Mouse (Mus musculus) hindbrain, embryonic 11.5 days (tissue): ENCODE results near the gene Rnf111. TPM values are rescaled to one million over a fixed set of nuclear protein-coding genes. Genes with fewer than 3 reads are reported as not detected.
"Not testable (repeated sequence)": the region's sequence is repeated elsewhere in the genome, so short reads cannot be mapped to it uniquely, and the experiment has no call there.

Experiments
- ATAC-seq: fragments of 200-750 bp; cut with Nextera tagmentation; 2 replicates; pipeline ENCODE4 v1.8.0; 2017; ENCODE audit warnings: mild to moderate bottlenecking, moderate TSS enrichment, moderate library complexity; ENCODE audit not compliant: low FRiP score
- DNase-seq: peaks from one replicate; pipeline ENCODE4 v3.0.0-alpha.2; 2015; ENCODE audit warnings: low spot score
- H3K27ac ChIP-seq: fragments of 300-500 bp; sonication (generic); 2 replicates; pipeline ENCODE4 v1.5.1; 2014; ENCODE audit warnings: mild to moderate bottlenecking, low read depth, low read length
- H3K27me3 ChIP-seq: fragments of 300-500 bp; sonication (generic); 2 replicates; pipeline ENCODE4 v1.6.1; 2014; ENCODE audit warnings: mild to moderate bottlenecking, low read length, moderate library complexity, mixed read lengths; ENCODE audit not compliant: control insufficient read depth, insufficient read depth
- H3K36me3 ChIP-seq: fragments of 300-500 bp; sonication (generic); 2 replicates; pipeline ENCODE4 v1.6.1; 2014; ENCODE audit warnings: mild to moderate bottlenecking, low read length, moderate library complexity, mixed read lengths; ENCODE audit not compliant: control insufficient read depth, insufficient read depth
- H3K4me1 ChIP-seq: fragments of 300-500 bp; sonication (generic); replicated peaks from 2 replicates; pipeline ENCODE4 v1.6.1; 2014; ENCODE audit warnings: low read length, mixed read lengths; ENCODE audit not compliant: control insufficient read depth, insufficient read depth
- H3K4me2 ChIP-seq: fragments of 300-500 bp; sonication (generic); replicated peaks from 2 replicates; pipeline ENCODE4 v1.6.1; 2014; ENCODE audit warnings: mild to moderate bottlenecking, low read depth, low read length
- H3K4me3 ChIP-seq: fragments of 300-500 bp; sonication (generic); 2 replicates; pipeline ENCODE4 v1.5.1; 2014; ENCODE audit warnings: low read depth, low read length
- H3K9ac ChIP-seq: fragments of 300-500 bp; sonication (generic); 2 replicates; pipeline ENCODE4 v1.6.1; 2014; ENCODE audit warnings: low read depth, low read length
- H3K9me3 ChIP-seq: fragments of 300-500 bp; sonication (generic); 2 replicates; pipeline ENCODE4 v1.6.1; 2016; ENCODE audit warnings: low read length; ENCODE audit not compliant: control insufficient read depth
- WGBS: fragments of 180-500 bp; shearing (Covaris S2); extraction: QIAGEN DNeasy Blood & Tissue Kit; methylation state at CpG from one replicate; pipeline ENCODE4 v1.1.7; 2014; 5-methylcytosine and 5-hydroxymethylcytosine counted together
- polyA plus RNA-seq: library from polyadenylated mRNA; unstranded; fragments of >200 nt; fragmentation: Nextera tagmentation; extraction: Ambion mirVana; gene quantifications from 2 replicates; pipeline ENCODE4 v1.2.1, GENCODE M21; 2014

Gene Rnf111
- polyA plus RNA-seq, 1 experiment from 2014 or later, result 40.0 TPM

GRCm38 (mm10) chr9:70485840-70486239, 17.7 kb downstream of the Rnf111 start:
- H3K27me3 ChIP-seq, result no peaks in the 10 kb centered on the region
- H3K9ac ChIP-seq, result no peak overlapping the region
- H3K9me3 ChIP-seq, result no peaks in the 10 kb centered on the region
- DNase-seq, result no peak
- H3K36me3 ChIP-seq, result no peaks in the 10 kb centered on the region
- 100% methylated on average over 1 of the region's 1 CpGs for WGBS
- no peak overlapping the region for H3K4me3 ChIP-seq
- H3K27ac ChIP-seq, result no peak overlapping the region
- no peaks in the 10 kb centered on the region for H3K4me1 ChIP-seq
- ATAC-seq, result no peak
- H3K4me2 ChIP-seq, result no peak overlapping the region

GRCm38 (mm10) chr9:70483495-70483894, 20.0 kb downstream of the Rnf111 start:
- H3K4me3 ChIP-seq, result no peak overlapping the region
- H3K9me3 ChIP-seq, result no peaks in the 10 kb centered on the region
- no peaks in the 10 kb centered on the region for H3K36me3 ChIP-seq
- no peak overlapping the region for H3K27ac ChIP-seq
- no peaks in the 10 kb centered on the region for H3K4me1 ChIP-seq
- no peak overlapping the region for H3K4me2 ChIP-seq
- ATAC-seq, result no peak
- H3K27me3 ChIP-seq, result no peaks in the 10 kb centered on the region
- no peak overlapping the region for H3K9ac ChIP-seq
- 88% methylated on average over 5 of the region's 5 CpGs for WGBS
- DNase-seq, result no peak

DNA sequence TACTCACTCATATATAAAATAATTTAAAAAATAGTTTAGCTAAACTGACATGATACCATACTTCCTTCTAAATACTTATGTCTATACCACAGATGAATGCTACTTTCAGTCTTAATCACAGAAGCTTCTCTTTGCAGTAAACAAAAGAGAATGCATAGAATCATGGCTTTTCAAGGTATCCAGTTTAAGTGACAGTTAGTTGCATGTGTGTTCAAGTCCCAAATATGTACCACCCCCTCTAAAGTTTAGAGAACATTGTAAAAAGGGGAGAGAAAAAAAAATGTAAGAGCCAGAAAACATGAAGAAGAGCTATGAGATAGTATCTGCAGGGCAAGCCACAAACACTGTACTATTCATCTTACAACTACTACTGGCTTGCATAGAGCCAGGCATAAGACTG, 21.7 kb downstream of the Rnf111 start:
- no peak overlapping the region for H3K4me3 ChIP-seq
- H3K36me3 ChIP-seq, result no peaks in the 10 kb centered on the region
- no peak overlapping the region for H3K27ac ChIP-seq
- H3K4me2 ChIP-seq, result no peak overlapping the region
- H3K9ac ChIP-seq, result no peak overlapping the region
- DNase-seq (no peak), ATAC-seq (no peak)
- no peaks in the 10 kb centered on the region for H3K9me3 ChIP-seq
- H3K4me1 ChIP-seq, result no peaks in the 10 kb centered on the region
- no peaks in the 10 kb centered on the region for H3K27me3 ChIP-seq

DNA sequence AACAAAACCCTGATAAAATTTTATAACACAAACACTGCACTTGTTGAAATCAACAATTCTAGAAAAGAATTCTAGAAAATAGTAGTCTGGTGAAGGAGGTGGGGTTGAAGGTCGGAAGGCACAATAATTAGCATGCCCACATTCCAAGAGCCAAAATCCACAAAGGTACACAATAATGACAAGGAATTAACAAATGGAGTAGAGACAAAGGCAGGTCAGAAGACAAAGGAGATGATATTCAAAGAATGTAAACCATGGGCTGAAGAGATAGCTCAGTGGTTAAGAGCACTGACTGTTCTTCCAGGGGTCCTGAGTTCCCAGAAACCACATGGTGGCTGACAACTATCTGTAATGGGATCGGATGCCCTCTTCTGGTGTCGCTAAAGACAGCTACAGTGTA, 26.3 kb downstream of the Rnf111 start:
- H3K36me3 ChIP-seq, result peaks cover 5% of the 10 kb centered on the region; the same call in 1 of the 2 replicates
- 83% methylated on average over 3 of the region's 3 CpGs for WGBS

GRCm38 (mm10) chr9:70475777-70476270, 27.7 kb downstream of the Rnf111 start:
- H3K4me2 ChIP-seq, result no peak overlapping the region
- H3K27me3 ChIP-seq, result no peaks in the 10 kb centered on the region
- H3K9me3 ChIP-seq, result no peaks in the 10 kb centered on the region
- H3K4me1 ChIP-seq, result no peaks in the 10 kb centered on the region
- peaks cover 5% of the 10 kb centered on the region; the same call in 1 of the 2 replicates for H3K36me3 ChIP-seq
- H3K9ac ChIP-seq, result no peak overlapping the region
- no peak for DNase-seq
- H3K27ac ChIP-seq, result no peak overlapping the region
- WGBS, result 97% methylated on average over 9 of the region's 9 CpGs
- no peak overlapping the region for H3K4me3 ChIP-seq
- ATAC-seq, result no peak

More for the DNA sequence above, 26.3 kb downstream of the Rnf111 start:
- no peak for ATAC-seq
- Histone ChIP-seq H3K27me3 (no peaks in the 10 kb centered on the region), H3K9ac (no peak overlapping the region), H3K4me2 (no peak overlapping the region), H3K27ac (no peak overlapping the region), H3K4me3 (no peak overlapping the region), H3K4me1 (no peaks in the 10 kb centered on the region), H3K9me3 (no peaks in the 10 kb centered on the region)
- no peak for DNase-seq

- H3K4me1 ChIP-seq, result no peaks in the 10 kb centered on the region
- no peak for ATAC-seq
- no peak overlapping the region for H3K9ac ChIP-seq
- no peaks in the 10 kb centered on the region for H3K9me3 ChIP-seq
- DNase-seq, result no peak
- no peak overlapping the region for H3K27ac ChIP-seq
- no peaks in the 10 kb centered on the region for H3K27me3 ChIP-seq
- no peak overlapping the region for H3K4me3 ChIP-seq
- H3K36me3 ChIP-seq, result peaks cover 5% of the 10 kb centered on the region; the same call in 1 of the 2 replicates
- H3K4me2 ChIP-seq, result no peak overlapping the region
- 97% methylated on average over 1 of the region's 1 CpGs for WGBS
These were observed 30.1 kb downstream of the Rnf111 start for GRCm38 (mm10) chr9:70473400-70473799.

DNA sequence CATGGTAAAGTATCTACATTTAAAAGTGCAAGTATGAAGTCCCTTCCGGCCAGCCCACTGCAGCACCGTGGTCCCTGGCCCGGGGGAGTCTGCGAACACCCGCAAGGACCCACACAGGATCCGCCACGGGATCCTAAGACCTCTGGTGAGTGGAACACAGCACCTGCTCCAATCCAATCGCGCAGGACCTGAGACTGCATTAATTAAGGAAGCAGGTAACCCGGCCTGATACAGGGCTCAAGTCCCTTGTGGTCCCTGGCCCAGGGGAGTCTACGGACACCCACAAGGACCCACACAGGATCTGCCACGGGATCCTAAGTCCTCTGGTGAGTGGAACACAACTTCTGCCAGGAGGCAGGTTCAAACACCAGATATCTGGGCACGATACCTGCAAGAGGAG, 40.4 kb downstream of the Rnf111 start:
- H3K27me3 ChIP-seq, H3K27ac ChIP-seq, H3K9me3 ChIP-seq, H3K9ac ChIP-seq, H3K36me3 ChIP-seq, H3K4me3 ChIP-seq, H3K4me1 ChIP-seq, H3K4me2 ChIP-seq, DNase-seq, ATAC-seq: not testable (repeated sequence)
- WGBS, result 97% methylated on average over 11 of the region's 13 CpGs

DNA sequence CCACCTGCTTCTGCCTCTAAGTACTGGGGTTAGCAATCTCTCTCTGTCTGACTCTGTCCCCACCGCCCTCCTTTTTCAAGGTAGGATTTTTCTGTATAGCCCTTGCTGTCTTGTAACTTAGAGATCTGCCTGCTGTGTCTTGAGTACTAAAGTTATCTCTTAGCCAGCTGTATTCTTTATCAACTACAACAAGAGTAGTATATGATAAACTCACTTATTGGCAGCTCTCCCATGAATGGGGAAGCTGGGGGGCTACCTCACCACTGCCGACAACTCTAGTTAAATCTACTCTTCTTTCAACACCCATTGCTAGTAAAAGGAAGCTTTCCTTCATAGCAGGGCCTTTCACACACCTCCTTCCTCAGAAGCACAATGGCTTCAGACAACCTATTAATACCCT, 51.2 kb downstream of the Rnf111 start:
- peaks cover 8% of the 10 kb centered on the region for H3K36me3 ChIP-seq
- no peak for ATAC-seq
- H3K9ac ChIP-seq, result no peak overlapping the region

DNA sequence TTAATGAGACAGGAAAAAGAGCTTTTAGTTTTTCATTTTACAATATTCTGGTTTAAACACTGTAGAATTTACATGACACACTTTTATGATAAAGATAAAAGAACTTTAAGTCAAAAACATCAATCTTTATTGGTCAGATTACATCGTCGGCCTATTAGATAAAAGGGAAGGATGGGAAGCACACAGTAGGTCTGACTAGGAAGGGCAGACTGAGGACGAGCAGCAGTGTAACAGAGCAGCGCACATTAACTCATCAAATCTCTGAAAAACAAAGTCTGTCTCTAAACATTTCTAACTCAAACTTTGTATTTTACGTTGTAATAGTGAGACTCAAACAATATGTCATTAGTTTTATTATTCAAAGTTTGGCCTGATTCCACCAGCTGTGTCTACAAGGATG, 54.5 kb downstream of the Rnf111 start:
- no peak overlapping the region for H3K4me2 ChIP-seq
- WGBS, result 96% methylated on average over 5 of the region's 5 CpGs
- no peaks in the 10 kb centered on the region for H3K9me3 ChIP-seq
- H3K4me1 ChIP-seq, result no peaks in the 10 kb centered on the region
- H3K27me3 ChIP-seq, result no peaks in the 10 kb centered on the region
- H3K36me3 ChIP-seq, result peaks cover 8% of the 10 kb centered on the region
- no peak overlapping the region for H3K9ac ChIP-seq
- no peak for DNase-seq
- no peak for ATAC-seq
- H3K27ac ChIP-seq, result no peak overlapping the region
- H3K4me3 ChIP-seq, result no peak overlapping the region

More for the DNA sequence above, 51.2 kb downstream of the Rnf111 start:
- no peak for DNase-seq
- Histone ChIP-seq H3K4me2 (no peak overlapping the region), H3K4me1 (no peaks in the 10 kb centered on the region), H3K9me3 (no peaks in the 10 kb centered on the region), H3K4me3 (no peak overlapping the region), H3K27me3 (no peaks in the 10 kb centered on the region), H3K27ac (no peak overlapping the region)
- WGBS, result 94% methylated on average over 2 of the region's 2 CpGs
